Mouse (Mus musculus) right cerebral cortex, postnatal 4 days (tissue): ENCODE data around the gene Zfyve27.
A peak's percentile ranks its signal among the peaks of the same experiment; 100 is the strongest.

ENCODE experiments used
- DNase-seq: peaks from one replicate; pipeline ENCODE4 v3.0.0-alpha.2; 2022

Gene Zfyve27

DNA sequence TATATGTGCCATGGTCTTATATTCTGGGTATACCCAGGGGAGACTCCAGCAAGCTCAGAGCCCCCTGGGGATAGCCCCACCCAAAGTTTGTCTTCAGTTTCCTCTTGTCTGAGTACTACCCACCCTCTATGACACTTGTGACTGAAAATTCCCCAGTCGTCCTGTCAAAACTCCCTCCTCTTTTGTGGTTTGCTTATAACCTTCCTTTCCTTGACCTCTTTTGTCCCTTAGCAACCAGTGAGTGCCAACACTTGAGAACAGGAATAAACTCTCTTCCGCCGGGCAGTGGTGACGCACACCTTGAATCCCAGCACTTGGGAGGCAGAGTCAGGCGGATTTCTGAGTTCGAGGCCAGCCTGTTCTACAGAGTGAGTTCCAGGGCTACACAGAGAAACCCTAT, 19.7 kb upstream of the Zfyve27 start:
- DNase-seq: no peak

DNA sequence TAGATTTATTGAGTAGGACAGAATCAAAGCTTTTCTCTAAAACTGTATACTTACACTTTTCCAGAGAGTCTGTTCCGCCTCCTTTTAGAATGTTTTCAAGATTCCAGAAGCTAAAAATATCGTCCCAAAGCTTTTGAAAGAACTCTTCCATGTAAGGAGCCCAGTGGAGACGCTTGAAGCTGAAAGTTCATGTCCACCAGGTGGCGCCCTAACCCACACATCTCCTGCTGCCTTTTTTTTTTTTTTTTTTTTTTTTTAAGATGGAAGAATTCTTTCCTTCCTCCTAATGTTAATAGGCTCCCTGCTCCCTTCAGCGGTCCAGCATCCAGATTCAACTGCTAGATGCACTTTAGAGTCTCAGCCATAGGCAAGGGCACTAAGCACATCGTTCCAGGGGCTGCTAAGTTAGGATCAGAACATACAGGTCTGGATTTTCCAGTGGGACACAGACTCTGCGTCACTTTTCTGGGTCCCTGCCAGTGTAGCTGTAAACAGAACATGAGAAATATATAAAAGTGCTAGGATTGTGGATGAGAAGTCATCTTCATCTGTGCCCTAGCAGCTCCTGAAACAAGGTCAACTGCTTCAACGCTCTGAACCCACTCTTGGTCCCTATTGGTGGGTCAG, 19.1 kb upstream of the Zfyve27 start:
- DNase-seq: peak; percentile 98

DNA sequence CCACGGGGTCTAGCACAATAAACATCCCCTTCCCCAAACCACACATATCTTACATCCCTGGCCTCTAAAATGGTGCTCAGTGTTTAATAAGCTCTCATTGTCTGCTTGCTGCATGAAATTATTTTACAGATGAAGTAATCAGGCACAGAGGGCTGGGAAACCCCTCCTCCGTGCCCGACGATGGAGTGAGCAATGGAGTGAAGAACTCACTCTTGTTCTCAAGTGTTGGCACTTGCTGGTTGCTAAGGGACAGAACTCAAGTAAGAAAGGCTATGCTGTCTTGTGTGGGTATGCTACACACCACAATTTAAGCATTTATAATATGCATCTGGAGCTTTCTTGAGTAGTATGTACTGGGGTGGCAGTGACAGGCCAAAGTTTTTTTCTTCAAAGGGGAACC, 18.5 kb upstream of the Zfyve27 start:
- no peak for DNase-seq

DNA sequence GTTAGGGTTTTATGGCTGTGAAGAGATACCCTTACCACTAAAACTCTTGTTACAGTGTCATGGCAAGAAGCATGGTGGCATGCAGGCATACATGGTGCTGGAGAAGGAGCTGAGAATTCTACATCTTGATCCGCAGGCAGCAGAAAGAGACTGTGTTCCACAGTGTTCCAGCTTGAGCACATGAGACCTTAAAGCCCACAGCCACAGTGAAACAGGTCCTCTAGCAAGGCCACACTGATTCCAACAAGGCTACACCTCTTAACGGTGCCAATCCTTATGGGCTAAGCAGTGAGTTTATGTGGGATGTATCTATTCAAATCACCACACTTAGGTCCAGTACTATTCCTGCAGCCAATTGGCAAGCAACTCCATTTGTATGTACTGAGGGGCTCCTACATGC, 18.0 kb upstream of the Zfyve27 start:
- DNase-seq: no peak

DNA sequence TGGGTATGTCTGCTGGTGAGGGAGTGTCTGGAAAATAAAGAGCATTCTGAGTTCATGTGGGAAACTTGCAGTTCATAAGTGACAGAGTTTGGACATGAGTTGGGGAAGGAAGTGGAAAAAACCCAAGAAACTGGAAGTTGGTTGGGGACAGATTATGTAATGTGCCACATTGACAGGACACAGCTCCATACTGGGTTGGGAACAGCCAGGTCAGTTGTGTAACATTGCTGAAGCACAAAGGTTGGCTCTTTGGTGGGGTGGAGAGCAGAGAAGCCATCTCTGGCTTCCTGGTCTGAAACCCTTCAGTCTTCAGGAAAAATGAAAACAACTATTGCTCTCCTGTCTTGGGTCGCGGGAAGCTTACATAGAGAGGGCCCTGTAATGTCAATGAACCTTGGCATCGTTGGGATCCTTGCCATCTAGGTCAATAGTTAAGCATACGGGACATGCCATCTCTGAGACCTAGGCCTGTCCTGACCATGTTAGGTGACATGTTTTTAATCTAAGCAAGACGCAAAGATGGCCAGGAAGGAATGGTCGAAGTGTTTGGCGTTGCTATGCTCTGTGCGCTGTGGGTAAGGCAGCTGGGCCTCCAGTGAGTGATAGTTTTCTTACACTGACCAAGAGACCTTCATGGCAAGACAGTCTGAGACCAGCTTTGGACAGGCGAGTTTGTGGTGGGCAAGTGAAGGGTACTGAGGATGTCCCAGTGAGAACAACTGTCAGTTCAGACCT, 17.3 kb upstream of the Zfyve27 start:
- no peak for DNase-seq

DNA sequence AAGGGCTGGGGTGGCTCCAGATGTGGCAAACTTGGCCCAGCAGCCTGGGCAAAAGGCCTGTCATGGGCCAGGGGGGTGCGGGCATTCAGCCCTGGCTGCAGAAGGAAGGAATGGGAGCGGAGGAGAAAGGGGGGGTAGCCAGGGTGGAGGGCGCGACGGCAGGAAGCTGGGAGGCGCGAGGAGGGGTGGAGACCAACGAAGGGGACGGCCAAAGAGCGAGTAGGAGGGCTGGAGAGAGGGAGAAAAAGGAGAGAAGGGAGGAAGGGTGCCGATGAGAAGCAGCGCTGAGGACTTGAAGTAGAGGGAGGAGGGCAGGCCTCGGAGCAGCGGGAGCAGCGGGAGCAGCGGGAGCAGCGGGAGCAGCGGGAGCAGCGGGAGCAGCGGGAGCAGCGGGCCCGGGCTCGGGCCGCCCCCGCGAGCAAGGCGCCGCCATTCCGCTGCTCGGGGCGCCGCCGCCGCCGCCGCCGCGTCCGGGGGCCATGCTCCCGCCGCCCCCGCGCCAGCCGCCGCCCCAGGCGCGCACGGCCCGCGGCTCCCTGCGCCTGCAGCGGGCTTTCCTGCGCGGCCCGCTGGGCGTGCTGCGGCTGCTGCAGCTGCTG, 16.5 kb upstream of the Zfyve27 start, which contains the start of gene Marveld1:
Marveld1 (plus strand) TSS at position 231 of the 599 bp plus-strand sequence.
- peak; percentile 47 for DNase-seq

DNA sequence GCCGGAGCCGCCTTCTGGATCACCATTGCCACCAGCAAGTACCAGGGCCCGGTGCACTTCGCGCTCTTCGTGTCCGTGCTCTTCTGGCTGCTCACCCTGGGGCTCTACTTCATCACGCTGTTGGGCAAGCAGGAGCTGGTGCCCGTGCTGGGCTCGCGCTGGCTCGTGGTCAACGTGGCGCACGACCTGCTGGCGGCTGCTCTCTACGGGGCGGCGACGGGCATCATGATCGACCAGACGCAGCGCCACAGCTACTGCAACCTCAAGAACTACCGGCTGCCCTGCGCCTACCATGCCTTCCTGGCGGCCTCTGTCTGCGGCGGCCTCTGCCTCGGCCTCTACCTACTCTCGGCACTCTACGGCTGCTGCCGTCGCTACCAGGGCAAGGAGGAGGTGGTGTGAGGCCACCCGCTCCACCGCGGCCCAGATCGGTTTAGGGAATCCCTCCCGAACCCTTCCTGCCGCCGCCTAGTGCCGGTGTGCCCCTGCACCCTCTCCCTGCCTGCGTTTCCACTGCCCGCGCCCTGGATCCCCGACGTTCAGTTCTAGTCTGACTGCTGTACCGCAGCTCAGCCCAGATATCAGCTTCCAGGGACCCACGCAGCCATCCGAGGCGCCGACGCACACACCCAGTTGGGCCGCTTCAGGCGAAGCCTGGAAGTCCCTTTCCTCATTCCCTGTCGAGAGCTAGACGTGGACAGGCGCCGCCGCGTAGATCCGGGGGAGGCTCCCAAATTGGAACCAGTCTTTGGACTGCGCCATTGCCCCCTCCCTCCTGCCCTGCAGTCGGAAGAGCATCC, 15.8 kb upstream of the Zfyve27 start:
- peak; percentile 52 for DNase-seq

DNA sequence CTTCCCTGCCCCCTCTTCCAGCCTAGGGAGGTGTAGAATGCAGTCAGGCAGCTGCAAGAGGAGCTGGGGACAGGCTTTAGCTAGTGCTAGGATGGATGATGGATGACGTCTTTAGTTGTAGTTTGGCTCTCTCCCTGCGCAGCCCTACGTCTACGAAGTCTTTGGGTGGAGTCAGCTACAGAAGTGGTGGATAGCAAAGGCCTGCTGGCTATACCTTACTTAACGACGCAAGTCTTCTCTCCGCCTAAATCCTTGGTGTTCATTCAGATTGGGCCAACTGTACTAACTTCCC, 15.2 kb upstream of the Zfyve27 start:
- DNase-seq: no peak

DNA sequence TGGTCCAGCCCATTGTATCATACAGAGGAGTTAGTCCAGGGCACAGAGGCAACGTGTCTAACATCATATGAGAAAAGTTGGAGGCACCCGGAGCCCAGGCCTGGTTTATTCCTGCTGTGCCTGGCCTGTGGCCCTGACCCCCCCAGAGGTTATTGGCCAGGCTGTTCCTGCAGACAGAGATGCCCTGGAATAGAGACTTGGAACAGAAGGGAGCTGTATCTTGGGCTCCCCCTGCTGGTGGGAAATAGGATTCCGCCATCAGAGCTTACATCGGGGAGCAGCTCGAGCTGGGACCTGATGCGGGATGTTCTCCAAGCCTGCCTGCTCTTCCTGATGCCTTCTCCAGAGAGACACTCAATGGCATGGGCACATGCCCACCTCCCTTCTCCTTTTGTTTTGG, 11.8 kb upstream of the Zfyve27 start:
- peak; percentile 81 for DNase-seq

DNA sequence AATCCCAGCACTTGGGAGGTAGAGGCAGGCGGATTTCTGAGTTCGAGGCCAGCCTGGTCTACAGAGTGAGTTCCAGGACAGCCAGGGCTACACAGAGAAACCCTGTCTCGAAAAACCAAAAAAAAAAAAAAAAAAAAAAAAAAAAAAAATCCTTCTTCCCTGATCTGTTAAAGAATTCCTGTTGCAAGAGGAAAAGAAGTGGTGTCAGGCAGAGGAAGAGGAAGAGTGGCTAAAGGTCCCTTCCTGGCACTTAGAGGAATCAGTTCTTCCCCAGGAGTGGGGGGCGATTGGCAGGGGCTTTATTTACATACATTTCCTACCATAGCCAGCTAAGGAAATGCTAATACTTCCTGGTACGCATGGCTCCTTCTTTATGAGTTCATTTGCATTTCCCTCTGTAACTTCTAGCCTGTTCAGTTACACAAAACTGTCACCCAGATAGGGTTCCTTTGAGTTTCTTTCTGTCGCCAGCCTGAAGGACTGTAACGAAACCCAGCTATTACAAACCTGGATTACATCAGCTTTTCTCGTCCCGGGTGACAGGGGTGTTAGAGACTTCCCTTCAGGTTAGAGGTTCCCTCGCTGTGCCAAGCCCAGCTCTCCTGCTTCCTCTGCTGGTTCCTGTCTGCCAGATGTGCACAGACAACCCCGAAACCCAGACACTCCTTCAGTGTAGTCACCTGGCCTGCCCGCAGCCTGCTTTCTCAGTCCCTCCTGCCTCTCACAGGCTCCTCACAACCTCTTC, 6.1 kb upstream of the Zfyve27 start:
- no peak for DNase-seq

DNA sequence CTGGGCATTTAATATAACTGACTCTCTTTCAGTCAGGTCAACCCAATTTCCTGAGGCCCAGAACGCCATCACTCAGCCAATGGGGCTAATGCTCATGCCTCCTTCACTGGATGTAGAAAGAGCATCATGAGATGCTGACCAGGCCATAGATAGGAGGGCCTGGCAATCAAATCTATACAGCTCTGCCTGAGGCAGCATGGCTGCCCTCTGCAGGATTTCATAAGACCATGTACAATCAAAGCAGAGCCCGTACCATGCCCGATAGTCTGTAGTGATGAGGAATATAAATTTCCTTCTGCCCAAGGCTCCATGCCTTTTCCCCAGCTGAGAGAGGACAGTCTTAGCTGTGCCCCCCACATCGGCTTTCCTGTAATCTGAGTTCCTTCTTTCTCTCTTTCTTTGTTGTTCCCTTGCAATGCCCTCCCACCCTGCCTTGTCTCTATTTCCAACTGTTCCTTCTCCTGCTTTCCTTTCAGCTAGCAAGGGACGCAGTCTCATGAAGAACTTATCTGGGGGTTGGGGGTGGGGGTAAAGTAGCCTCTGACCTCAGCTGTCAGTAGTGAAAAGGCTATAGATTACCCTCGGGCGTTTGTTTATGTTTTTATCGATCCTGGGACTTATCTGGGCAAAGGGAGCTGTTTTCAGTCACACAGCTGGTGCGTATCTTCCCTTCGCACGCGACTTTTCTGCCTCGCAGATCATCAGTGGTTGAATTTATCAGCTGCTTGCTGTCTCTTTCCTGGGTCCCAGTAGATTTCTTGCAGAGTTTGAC, 5.3 kb upstream of the Zfyve27 start:
- DNase-seq: no peak

DNA sequence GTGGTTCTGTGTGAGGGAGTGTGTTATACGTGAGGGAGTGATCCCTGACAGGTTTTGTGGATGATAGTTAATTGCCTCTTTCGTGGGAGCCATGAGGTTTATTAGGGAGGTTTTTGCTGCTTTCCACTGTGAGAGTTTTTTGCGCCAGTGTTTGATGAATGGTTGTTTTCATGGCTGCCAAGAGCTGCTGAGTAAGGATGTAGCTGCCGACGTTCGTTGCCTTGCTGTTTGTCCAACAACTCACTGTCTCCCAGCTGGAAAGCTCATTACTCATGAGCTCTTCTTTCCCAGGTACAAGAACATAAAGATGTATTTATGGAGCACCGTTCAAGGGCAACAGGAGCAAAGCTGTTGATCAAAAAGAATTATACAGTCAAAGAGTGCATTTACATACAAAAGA, 437 bp downstream of the Zfyve27 start:
- DNase-seq: no peak

DNA sequence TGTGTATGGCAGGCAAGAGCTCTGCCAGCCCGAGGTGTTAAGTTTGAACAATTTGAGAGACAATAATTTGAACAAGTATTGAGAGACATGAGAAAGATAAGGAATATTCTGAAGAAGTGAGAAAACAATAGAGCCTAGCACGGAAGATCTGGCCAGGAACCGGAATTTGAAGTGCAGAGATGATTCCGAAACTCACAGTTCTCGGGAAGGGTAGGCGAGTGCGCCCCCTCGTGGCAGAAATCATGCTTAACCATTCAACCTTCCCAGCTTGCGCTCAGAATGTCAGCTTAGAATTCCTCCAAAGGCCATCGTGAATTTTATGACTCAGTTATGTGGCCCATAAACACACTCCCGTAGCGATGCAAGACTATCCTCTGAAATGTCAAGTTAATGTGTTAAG, 2.4 kb downstream of the Zfyve27 start:
- peak; percentile 96 for DNase-seq

DNA sequence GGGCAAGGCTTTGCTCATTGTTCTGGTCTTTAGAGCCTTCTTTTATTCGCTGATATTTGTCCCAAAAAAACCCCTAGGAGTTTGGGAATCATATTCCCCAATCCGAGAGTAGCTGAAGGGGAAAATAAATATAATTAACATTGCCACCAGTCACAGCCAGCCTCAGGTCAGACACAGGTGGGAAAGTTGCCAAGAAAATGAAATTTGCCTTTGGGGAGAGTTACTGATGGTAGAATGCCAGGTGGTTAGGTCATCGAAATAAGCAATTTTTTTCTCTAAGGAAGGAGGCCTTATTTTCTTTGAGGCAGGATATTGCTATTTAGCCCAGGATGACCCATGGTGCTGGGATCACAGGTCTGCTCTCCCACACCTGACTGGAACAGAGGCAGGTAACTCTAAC, 3.0 kb downstream of the Zfyve27 start:
- DNase-seq: no peak

DNA sequence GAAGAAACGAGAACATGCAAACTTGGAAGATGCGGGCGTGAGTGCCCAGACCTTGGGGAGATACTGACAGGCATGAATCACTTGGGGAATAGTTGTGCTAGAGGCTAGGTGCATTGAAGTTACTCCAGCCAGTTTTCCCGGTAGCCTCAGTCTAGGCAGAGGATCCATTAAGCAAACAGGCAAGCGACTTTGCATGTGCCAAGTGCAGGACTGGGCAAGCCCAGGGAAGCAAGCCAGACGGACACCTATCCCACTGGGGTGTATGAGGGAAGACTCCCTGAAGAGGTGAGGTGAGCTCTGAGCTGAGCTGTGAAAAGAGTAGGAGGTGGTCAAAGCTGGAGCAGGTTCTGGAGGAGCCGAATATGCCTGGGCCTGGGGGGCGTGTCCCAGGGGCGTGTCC, 3.7 kb downstream of the Zfyve27 start:
- DNase-seq: no peak

DNA sequence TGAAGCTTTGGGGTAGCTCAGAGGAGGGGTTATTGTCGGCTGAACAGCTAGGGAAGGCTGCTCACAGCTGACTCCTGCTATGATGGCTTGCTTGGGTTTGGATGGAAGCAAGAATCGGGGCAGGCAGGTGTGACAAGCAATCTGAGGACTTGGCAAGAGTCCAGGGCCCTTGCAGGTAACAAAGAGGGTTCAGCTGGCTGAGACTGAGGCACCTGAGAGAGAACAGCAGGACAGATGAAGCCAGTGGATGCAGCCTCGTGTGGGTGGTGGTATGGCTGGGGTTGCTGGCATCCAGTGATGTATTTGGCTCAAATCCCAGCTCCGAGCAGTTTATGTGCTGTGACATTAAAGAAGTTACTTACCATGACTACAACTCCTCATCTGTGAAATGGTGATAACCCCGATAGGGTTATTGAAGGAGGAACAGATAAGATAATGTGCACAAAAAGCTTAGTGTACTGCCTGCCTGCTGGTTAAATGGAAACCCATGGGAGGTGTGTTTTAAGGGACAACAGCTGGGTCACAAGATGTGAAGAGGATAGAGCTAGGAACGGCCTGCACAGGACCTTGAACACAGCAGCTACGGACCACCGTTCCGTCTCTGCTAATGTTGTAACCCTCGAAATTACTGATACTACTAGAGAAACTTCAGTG, 5.7 kb downstream of the Zfyve27 start:
- no peak for DNase-seq

DNA sequence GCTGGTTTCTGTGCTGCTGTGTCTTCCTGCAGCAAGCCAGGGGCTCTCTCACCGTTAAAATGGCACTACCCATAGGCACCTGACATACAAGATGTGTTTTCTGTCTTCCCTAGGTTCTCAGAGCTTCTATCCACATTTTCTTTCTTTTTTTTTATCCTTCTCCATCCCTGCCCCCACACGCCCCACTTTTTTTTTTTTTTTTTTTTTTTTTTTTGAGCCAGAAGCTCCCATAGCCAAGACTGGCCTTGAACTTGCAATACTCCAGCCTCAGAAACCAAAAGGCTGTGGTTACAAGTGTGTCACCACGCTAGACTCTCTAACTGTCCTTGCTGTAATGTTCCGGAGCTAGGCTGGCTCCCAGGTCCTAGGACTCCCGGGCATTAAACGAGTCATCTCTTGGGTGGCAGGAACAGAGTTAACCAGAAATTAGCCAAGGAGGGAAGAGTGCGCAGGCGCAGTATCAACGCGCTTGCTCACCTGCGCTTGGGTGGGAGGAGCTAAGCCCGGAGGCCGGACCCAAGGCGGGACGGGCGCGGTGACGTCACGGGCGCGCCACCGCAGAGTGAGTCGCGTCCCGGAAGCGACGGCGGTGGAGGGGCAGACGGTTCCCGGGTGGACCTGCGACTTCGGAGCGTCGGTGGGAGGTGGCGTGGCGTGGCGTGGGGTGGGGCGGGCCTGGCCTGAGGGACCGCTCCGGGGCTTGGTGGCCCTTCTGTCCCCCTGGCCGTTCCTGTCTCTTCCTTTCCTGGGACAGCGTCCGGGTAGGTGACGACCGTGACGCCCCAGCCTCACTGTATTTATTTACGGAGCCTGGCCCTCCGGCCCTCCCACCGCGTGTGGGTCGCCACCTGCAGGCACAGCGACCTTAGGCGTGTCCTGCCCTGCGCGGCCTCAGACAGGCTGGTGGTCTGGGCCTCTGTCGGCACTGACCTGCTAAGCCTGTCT, 6.5 kb downstream of the Zfyve27 start:
- peak; percentile 88 for DNase-seq

DNA sequence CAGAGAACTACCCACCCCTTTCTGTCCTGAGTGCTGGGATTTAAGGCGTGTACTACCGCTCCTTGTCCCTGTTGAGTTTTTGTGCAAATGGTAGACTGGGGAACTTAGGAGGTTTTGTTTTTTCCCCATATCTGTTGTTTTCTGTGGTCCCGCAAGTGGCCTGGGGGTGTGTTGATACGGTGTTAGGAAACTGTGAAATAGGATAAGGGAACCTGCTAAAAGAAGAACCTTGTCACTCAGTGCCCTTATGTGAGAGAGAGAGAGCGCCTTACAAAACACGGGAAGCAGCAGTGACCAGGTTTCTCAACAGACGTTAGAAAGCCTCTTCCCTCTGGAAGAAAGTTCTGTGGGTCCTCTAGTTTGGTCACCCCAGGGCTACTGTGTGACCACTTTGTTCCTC, 13.1 kb downstream of the Zfyve27 start:
- no peak for DNase-seq

DNA sequence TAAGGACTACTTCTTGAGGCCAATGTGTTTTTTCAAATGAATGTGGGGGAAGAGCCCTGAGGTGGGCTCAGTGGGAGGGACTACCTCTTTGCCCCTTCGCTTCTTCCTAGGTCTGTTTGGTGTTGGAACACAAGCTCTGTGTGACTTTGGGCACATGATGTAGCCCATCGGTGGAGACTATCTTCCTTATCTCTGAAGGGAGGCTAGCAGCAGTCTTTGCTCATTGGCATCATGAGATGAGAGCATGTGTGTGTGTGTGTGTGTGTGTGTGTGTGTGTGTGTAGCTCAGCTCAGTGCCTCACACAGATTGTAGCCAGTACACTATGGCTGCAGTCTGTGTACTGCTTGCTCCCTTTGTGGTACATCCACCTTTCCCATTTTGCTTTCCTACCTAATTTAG, 13.7 kb downstream of the Zfyve27 start:
- no peak for DNase-seq

DNA sequence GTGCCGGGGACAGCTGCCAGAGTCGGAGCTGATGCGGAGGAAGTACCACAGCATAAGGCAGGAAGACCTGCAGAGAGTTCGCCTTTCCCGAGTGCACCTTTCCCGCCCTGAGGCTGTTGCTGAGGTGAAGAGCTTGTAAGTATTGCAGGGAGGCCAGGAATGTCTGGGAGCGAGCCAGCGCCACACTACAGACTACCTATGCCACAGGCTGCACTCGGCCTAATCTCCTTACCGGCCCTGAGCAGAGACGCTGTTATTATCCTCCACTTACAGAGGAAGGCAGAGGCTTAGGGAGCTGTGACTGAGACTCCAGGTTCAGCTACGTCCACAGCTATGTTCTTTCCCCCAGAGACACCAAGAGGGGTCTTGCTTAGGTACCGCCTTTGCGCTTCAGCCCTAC, 15.6 kb downstream of the Zfyve27 start:
- no peak for DNase-seq

DNA sequence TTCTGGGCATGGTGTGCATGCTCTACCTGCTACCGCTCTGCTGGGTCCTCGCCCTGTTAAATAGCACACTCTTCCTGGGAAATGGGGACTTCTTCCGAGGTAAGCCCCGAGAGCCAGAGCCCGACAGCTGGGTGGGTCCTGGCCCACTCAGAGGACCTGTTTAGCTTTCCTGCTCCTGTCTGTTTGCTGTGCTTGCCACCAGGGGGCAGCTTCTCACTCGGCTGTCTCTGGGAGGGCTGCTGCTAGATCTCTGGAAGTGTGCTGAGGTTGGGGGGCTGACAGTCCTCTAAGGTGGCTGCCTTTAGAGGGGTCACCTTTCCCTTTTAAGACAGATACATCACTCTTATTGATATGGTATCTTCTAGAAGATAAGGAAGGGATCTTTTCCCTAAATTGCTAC, 18.9 kb downstream of the Zfyve27 start:
- DNase-seq: peak; percentile 46
